Mouse (Mus musculus) mesoderm, embryonic 11.5 days (tissue): ENCODE results near the gene Fgd5.
A peak's percentile ranks its signal among the peaks of the same experiment; 100 is the strongest.

ENCODE experiments used
- DNase-seq: peaks from one replicate; pipeline ENCODE4 v3.0.0-alpha.2; 2012; ENCODE audit warnings: low read depth, low spot score

Fgd5 gene

GRCm38 (mm10) chr6:92004806-92005205, 26.1 kb downstream of the Fgd5 start:
- no peak for DNase-seq

DNA sequence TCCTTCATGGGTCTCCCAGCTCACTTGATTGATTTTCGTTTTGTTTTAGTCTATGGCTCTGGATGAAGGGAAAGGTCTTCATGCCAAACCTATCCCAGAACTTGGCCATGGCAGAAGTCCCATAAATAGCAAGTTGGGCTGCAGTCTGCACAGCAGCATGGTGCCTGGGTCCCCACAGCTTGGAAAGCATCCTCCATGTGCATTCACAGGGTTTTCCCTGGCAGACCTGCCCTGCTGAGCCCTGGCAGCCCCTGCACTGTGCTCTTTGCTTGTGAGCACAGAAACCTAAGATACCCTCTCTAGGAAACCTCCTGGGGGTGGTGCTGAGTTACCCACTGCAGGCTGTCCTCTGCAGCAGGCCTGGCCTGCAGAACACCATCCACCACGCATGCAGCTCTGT, 32.2 kb downstream of the Fgd5 start:
- no peak for DNase-seq

DNA sequence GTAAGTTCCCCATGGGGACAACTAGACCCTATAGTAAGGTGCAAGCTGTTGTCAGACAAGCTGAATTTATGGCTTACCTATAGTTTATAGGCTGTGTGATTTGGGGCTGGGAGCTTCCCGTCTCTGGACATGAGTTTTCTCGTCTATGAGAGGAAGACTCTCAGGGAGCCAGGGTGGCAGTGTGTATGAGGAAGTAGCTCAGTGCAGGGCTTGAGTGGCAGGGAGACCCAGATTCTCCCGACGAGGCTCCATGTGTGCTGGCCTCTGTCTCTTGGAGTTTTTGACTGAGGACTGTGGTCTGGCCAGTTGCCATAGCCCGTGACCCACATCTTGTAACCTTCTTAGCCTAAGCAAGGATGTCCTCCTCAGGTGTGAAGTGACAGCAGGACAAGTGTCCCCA, 33.7 kb downstream of the Fgd5 start:
- DNase-seq, result no peak

DNA sequence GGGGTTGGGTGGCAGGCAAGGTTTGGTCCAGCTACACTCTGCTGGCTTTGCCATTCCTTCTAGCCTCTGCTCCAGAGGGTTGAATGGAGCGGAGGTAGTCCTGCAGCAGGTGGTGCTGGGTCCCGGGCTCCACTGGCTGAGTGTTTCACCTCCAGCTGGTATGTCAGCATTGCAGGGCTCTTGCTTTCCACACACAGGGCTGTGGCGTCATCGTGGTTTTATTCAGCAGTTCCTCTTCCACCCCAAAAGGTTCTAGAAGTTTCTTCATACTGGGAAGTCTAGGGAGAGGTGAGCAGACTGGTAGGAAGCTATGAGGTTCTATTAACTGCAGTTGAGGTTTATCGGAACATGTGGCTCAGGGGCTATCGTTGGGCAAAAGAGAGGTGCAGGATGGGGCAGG, 34.4 kb downstream of the Fgd5 start:
- DNase-seq, result no peak

DNA sequence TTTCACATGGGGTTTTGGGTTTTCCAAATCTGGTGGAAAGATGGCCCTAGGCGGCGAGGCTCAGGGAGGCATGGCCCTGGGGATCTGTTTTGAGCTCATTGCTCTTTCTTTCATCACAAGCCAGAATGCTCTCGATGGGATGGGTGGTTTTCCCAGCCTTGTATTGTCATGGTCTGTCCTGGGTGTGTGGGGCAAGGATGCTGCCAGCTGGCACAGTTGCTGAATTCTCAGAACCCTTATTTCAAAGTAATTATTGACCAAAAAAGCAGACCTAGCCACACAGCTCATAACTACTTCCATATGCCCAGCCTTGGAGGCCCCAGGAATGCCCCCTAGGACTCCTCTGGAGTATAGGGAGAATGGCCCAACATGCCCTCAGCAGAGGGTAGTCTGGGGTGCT, 34.9 kb downstream of the Fgd5 start:
- DNase-seq, result no peak

DNA sequence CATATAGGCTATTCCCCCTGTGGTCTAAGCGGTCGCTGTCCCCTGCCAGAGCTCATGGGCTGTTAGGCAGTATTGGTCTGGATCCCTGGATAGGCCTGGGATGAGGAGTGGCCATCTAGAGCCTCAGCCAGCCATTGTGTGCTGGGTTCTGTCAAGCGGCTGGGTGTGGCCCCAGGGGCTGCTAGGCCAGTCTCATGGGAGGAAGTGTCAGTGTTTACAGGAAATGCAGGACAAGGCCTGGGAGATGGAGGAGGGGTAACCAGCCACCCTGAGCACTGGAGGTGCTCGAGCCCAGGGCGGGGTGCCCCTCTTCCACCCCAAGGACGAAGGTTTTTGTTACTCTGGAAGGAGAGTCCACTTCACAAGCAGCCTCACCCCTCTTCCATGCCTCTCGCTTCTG, 36.3 kb downstream of the Fgd5 start:
- no peak for DNase-seq

- DNase-seq, result no peak
Observed at GRCm38 (mm10) chr6:92015848-92016247, 37.2 kb downstream of the Fgd5 start.

GRCm38 (mm10) chr6:92016738-92017137, 38.1 kb downstream of the Fgd5 start:
- DNase-seq, result no peak

DNA sequence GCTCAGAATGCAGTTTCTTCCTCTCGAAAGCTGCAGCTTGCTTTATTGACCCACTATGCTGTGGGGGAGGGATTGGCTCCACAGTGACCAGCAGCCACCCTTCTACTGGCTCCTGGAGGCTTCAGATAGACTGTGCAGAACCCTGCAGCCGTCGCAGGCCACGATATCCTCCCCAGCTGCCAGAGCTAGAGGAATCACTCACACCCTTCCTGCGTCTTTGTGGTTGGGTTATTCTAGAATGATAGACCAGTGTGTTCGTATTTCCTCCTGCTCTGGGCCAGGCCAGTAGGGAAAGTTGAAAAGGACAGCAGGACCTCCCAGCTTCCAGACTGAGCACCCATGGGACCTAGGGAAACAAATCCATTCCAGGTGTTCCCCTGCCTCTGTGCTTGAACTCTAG, 39.7 kb downstream of the Fgd5 start:
- DNase-seq, result no peak

DNA sequence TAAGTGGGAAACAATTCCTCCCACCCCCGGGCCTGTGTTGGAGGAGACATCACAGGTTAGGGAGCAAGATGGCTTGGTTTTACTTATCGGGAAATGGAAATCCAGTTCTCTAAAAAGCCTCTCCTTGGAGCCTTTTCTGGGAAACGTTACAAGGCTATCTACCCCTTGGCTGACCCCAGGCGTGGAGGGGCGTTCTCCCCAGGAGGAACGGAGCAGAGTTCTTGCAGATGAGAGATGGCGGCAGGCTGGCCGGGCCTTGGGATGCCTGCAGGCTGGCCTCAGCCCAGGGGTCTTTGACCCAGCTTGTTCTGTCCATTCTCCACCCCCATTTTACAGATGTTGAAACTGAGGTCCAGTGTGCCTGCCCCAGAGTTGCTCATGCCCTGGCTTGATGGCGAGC, 42.4 kb downstream of the Fgd5 start:
- DNase-seq, result no peak

DNA sequence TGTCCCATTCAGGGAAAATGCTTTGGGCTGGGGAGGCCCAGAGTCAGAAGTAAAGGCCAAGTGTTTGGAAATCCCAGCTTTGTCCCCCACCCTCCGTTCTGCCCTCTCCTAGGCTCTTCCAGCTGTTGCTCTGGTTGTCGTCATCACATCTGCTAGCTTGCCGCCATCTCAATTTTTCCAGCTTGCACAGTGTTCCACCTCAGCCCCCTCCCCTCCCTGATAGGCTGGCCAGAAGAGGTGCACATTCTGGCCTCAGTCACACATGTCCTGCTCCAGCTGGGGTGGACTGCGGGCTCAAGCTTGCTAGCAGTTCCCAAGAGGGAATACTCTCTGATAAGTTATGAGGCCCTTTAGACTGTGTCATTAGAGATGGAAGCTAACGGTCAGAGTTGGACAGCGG, 42.8 kb downstream of the Fgd5 start:
- DNase-seq, result no peak

DNA sequence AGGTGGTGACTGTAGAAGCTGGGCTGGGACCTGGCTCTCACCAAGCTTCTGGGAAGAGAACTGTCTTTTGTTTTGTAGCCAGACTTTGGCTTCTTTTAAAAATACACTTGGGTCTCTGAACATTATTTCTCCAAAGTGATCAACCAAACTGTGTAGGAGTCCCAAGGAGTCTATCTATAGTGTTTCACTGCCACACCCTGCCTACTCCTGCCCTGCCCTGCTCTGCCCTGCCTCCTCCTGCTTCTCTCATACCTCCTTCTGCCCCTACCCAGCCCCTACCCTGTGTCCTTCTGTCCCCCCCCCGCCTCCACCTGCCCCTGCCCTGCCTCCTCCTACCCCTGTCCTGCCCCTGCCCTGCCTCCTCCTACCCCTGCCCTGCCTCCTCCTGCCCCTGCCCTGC, 46.6 kb downstream of the Fgd5 start:
- no peak for DNase-seq

DNA sequence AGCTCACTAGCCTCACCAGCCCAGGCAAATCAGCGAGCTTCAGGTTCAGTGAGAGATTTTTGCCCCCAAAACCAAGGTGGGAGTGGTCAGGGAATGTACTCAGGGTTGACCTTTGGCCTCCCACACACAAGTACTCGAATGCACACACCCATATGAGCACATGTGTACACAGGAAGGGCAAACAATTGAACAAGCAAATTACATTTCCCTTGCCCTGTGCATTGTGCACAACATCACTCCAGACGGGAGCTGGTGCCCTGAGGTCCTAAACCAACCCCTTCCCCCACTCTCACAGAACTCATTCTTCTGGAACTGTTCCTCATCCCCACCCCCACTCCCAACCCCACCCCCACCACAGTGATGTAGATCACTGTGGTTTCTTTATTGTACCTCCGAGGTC, 48.7 kb downstream of the Fgd5 start:
- DNase-seq, result no peak

GRCm38 (mm10) chr6:92030646-92031045, 52.0 kb downstream of the Fgd5 start:
- DNase-seq, result no peak

- DNase-seq, result no peak
Observed at GRCm38 (mm10) chr6:92034713-92035112, 56.0 kb downstream of the Fgd5 start.

- DNase-seq, result no peak
Observed at GRCm38 (mm10) chr6:92036372-92036771, 57.7 kb downstream of the Fgd5 start.

DNA sequence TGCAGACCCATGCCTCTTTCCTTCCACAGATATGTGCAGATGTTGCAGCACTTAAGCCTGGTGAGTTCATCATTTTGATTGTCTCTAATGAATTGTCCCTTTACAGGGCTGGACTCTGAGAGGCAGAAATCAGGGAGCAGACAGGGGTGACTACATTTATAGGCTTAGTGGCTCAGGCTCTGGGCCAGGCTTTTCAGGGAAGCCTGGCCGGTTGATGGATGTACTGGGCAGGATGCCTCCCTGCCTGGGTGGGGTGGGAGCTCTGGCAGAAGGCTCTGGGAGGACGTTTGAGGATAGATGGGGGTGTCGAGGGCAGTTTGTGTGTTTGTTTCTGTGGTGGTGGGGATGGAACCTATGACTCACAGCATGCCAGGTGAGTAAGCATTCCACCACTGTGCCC, 59.5 kb downstream of the Fgd5 start:
- no peak for DNase-seq

DNA sequence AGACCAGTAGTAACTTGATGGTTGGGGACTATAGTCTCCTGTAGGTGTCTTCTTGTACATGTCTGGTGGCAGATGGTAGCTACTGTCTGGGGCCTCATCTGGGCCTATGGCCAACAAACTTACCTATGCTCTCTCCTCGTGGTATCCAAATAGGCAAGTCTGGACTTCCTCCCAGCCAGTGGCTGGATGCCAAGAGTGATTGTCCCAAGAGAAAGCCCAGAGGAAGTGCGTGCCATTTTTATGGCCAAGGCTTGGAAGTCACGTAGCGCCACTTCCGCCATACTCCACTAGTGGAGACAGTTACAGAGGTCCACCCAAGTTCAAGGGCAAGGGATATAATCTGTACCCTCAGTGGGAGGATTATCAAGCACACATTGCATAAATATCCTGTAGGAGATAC, 62.6 kb downstream of the Fgd5 start:
- no peak for DNase-seq

DNA sequence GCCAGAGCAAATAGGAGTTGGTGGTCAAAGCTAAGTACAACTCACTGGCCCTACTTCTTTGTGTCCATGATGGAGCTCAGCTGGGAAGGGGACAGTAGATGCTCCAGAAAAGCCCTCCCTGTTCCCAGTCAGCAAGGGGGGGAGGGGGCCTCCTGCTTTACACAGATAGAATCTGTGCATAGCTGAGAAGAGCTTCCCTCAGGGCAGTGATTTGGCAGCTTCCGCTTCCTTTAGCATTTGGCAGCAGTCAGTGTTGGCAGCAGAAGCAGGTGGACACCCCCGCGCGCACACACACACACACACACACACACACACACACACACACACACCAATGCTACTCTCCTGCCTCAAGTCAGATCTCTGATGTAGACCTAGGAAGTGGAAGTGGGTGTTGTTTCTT, 63.4 kb downstream of the Fgd5 start:
- DNase-seq, result no peak

GRCm38 (mm10) chr6:92042850-92043249, 64.2 kb downstream of the Fgd5 start:
- no peak for DNase-seq

DNA sequence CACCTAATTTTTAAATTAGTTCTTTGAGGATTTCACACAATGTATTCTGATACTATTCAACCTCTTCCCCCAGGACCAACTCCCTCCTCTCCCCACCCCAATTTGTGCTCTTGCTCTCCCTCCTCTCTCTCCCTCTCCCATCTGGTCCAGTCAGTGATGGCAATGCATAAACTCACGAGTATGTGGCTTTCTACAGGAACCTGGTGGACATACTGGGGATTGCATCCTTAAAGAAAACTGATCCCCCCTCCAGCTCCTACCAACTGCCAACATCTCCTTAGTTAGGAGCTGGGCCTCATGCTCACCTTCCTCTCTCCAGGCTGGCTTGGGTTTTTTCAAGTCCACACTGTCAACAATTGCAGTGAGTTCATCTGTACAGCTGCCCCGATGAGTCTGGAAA, 79.1 kb downstream of the Fgd5 start:
- DNase-seq, result peak; percentile 33

- DNase-seq, result no peak
Observed at GRCm38 (mm10) chr6:92061725-92062124, 83.0 kb downstream of the Fgd5 start.

DNA sequence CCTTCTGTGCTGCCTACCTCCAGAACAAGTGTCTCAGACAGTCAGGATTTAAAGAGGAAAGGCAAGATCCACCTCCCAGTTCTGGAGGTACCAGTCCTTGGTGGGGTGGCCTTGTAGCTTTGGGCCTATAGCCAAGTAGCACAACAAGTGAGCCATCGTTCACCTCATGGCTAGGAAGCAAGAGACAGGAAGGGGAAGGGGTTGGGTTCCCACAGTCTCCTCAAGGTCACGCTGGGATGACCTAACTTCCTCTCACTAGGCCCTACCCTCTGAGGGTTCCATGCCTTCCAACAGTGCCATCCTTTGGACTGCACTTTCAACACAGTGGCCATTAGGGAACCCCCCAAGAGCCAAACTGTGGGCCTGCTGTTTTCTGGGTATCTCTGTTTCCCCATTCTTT, 84.8 kb downstream of the Fgd5 start:
- DNase-seq, result no peak

DNA sequence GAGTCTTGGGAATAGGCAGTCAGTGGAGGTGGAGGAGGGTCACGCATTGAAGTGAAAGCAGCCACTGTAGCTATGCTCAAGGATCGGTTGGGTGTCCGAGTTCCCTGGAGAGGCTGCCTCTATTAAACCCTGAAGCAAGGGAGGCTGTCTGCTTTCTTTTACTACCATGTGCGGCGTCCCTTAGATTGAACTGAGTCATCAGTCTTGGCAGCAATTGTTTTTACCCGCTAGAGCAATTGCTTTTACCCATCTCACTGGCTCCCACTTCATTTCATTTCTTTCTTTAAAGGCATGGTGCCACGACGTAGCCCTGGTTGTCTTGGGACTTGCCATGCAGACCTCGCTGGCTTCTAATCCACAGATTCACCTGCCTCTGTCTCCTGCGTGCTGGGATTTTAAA, 85.4 kb downstream of the Fgd5 start:
- no peak for DNase-seq
